Mouse (Mus musculus): Measurements from ENCODE around the gene Arid3b. TPM values are rescaled to one million over a fixed set of nuclear protein-coding genes. Genes with fewer than 3 reads are reported as not detected.

The Arid3b gene
- polyA plus RNA-seq, 1 experiment from 2014 or later: 7.0 TPM

DNA sequence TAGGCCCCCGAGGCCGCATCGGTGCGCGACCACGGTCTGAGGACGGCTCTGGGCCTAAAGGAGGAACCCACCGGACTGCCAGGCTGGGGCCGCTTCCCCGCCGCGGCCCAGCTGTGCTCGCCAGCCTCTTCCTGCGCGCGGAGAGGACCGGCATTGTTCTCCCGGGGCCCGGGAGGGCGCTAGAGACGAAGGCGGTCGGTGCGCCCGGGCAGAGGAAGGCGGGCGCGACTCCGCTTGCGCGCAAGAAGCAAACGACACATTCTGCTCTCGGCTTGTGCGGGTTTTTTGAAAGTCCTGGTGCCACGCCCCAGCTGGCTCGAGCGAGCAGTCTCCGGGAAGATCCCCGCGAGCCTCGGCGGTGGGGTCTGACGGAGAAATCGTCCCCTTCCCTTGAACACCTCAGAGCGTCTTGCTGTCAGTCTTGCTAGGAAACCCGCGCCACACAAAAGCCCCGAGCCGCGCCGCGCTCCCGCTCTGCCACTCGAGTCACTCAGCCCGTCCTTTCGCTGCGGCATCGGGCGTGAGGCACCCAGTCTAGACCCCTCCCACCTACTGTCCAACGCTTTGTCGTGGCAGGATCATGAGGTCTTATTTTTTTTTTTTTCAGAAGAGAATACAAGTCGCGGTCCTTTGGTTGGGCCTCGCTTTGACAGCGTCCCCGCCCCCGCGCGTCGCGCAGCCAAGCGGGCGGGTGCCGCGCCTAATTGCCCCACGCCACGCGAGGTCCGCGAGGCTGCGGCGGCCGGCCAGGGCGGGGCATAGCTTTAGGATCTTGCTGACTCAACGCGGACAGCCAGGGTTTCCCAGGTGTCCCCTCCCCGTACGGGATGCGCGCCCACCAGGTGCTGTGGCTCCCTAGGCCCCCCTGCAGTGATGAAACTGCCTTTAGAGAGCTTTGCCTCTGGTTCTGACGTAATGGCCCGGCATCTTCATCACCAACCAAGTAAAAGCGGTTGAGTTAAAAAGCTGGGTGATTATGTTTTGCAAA, 70.9 kb downstream of the Arid3b start, which contains the start of gene Clk3:
TSS of gene Clk3 (minus strand) at position 497 of the 988 bp plus-strand sequence.
- Histone ChIP-seq H3K4me2 (ENCODE audit: low read length) (peak within 1 kb of the TSS; percentile 91), H3K9me3 (replicated peaks; ENCODE audit: control insufficient read depth, low read length) (no peaks in the 10 kb centered on the region), H3K4me3 (ENCODE audit: low read depth, low read length) (peak within 1 kb of the TSS; percentile 94), H3K4me1 (ENCODE audit: control insufficient read depth, insufficient read depth, low read length) (peaks cover 29% of the 10 kb centered on the region), H3K36me3 (ENCODE audit: control insufficient read depth, insufficient read depth, low read length) (peaks cover 11% of the 10 kb centered on the region), H3K9ac (ENCODE audit: low read length) (peak within 1 kb of the TSS; percentile 98), H3K27ac (ENCODE audit: low read depth, low read length) (peak within 1 kb of the TSS; percentile 99), H3K27me3 (replicated peaks; ENCODE audit: control insufficient read depth, insufficient read depth, low read length) (no peaks in the 10 kb centered on the region)
- DNase-seq (ENCODE audit: low spot score): peak; percentile 81
- peak; percentile 50 for ATAC-seq
- under 1% methylated on average over 85 of the region's 93 CpGs for WGBS

- Histone ChIP-seq H3K4me3 (ENCODE audit: low read depth, low read length) (peak overlapping the region; percentile 94), H3K4me1 (ENCODE audit: control insufficient read depth, insufficient read depth, low read length) (peaks cover 29% of the 10 kb centered on the region), H3K27me3 (replicated peaks; ENCODE audit: control insufficient read depth, insufficient read depth, low read length) (no peaks in the 10 kb centered on the region), H3K36me3 (ENCODE audit: control insufficient read depth, insufficient read depth, low read length) (peaks cover 18% of the 10 kb centered on the region), H3K9ac (ENCODE audit: low read length) (peak overlapping the region; percentile 98), H3K9me3 (replicated peaks; ENCODE audit: control insufficient read depth, low read length) (no peaks in the 10 kb centered on the region), H3K27ac (ENCODE audit: low read depth, low read length) (peak overlapping the region; percentile 99), H3K4me2 (ENCODE audit: low read length) (peak overlapping the region; percentile 91)
- DNase-seq (ENCODE audit: low spot score): peak; percentile 94
- ATAC-seq: peak; percentile 93
- under 1% methylated on average over 44 of the region's 45 CpGs for WGBS
Observed at GRCm38 (mm10) chr9:57764974-57765363, 71.6 kb downstream of the Arid3b start.

- H3K9ac ChIP-seq (ENCODE audit: low read length): peak overlapping the region; percentile 98
- peak overlapping the region; percentile 91 for H3K4me2 ChIP-seq (ENCODE audit: low read length)
- no peaks in the 10 kb centered on the region for H3K9me3 ChIP-seq (replicated peaks; ENCODE audit: control insufficient read depth, low read length)
- DNase-seq (ENCODE audit: low spot score) (peak; percentile 77), ATAC-seq (peak; percentile 59)
- H3K36me3 ChIP-seq (ENCODE audit: control insufficient read depth, insufficient read depth, low read length): peaks cover 24% of the 10 kb centered on the region
- H3K27me3 ChIP-seq (replicated peaks; ENCODE audit: control insufficient read depth, insufficient read depth, low read length): no peaks in the 10 kb centered on the region
- H3K27ac ChIP-seq (ENCODE audit: low read depth, low read length): peak overlapping the region; percentile 99
- peak overlapping the region; percentile 94 for H3K4me3 ChIP-seq (ENCODE audit: low read depth, low read length)
- peaks cover 29% of the 10 kb centered on the region for H3K4me1 ChIP-seq (ENCODE audit: control insufficient read depth, insufficient read depth, low read length)
- WGBS: under 1% methylated on average over 56 of the region's 57 CpGs
Observed at GRCm38 (mm10) chr9:57764147-57764973, 72.2 kb downstream of the Arid3b start.

- Histone ChIP-seq H3K4me1 (ENCODE audit: control insufficient read depth, insufficient read depth, low read length) (peaks cover 29% of the 10 kb centered on the region), H3K27me3 (replicated peaks; ENCODE audit: control insufficient read depth, insufficient read depth, low read length) (no peaks in the 10 kb centered on the region), H3K4me2 (ENCODE audit: low read length) (peak overlapping the region; percentile 91), H3K27ac (ENCODE audit: low read depth, low read length) (no peak overlapping the region), H3K4me3 (ENCODE audit: low read depth, low read length) (no peak overlapping the region), H3K9ac (ENCODE audit: low read length) (no peak overlapping the region), H3K9me3 (replicated peaks; ENCODE audit: control insufficient read depth, low read length) (no peaks in the 10 kb centered on the region), H3K36me3 (ENCODE audit: control insufficient read depth, insufficient read depth, low read length) (peaks cover 42% of the 10 kb centered on the region)
- WGBS: 67% methylated on average over 6 of the region's 6 CpGs
- ATAC-seq: no peak
- peak; percentile 34 for DNase-seq (ENCODE audit: low spot score)
Observed at GRCm38 (mm10) chr9:57762563-57762991, 74.0 kb downstream of the Arid3b start.

GRCm38 (mm10) chr9:57761563-57762551, 74.7 kb downstream of the Arid3b start:
- no peak overlapping the region for H3K27ac ChIP-seq (ENCODE audit: low read depth, low read length)
- ATAC-seq (no peak), DNase-seq (ENCODE audit: low spot score) (no peak)
- 92% methylated on average over 13 of the region's 13 CpGs for WGBS
- peaks cover 29% of the 10 kb centered on the region for H3K4me1 ChIP-seq (ENCODE audit: control insufficient read depth, insufficient read depth, low read length)
- 0 out of 2 replicates have a peak overlapping the region, but pooled peaks have one; percentile 91 for H3K4me2 ChIP-seq (ENCODE audit: low read length)
- H3K9me3 ChIP-seq (replicated peaks; ENCODE audit: control insufficient read depth, low read length): no peaks in the 10 kb centered on the region
- peaks cover 49% of the 10 kb centered on the region for H3K36me3 ChIP-seq (ENCODE audit: control insufficient read depth, insufficient read depth, low read length)
- no peak overlapping the region for H3K4me3 ChIP-seq (ENCODE audit: low read depth, low read length)
- no peak overlapping the region for H3K9ac ChIP-seq (ENCODE audit: low read length)
- H3K27me3 ChIP-seq (replicated peaks; ENCODE audit: control insufficient read depth, insufficient read depth, low read length): no peaks in the 10 kb centered on the region

DNA sequence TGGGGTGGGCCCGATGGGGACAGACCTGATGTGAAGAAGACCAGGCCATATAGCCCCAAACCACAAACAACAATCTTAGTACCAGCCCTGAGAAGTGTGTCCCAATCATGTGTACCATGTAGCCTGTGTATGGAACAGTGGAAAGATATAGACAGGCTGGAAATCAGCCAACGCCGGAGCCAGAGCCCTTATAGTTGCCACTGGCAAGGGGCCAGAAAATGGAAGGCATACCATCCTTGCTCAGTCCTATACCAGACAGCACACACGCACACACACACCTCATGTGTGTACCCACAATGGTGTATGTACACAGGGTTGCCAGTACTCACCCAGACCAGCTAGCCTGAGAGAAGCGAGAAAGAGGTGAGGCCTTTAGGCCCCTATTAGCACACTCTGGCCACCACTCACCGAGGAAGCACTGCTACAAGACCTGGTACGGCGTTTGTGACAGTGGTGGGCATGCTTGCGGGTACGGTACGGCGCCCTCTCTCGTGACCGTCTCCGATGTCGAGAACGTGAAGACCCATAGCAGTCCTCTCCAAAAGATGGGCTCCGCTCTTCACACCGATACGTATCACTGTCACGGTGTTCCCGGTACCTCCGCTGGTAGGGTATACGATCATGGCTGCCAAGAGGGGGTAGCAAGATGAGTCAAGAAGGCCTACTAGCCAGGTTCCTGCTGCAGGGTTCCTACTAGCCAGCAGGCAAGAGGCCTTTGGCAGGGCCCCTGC, 76.0 kb downstream of the Arid3b start:
- H3K27ac ChIP-seq (ENCODE audit: low read depth, low read length): no peak overlapping the region
- H3K9ac ChIP-seq (ENCODE audit: low read length): no peak overlapping the region
- no peak overlapping the region for H3K4me3 ChIP-seq (ENCODE audit: low read depth, low read length)
- ATAC-seq (no peak), DNase-seq (ENCODE audit: low spot score) (no peak)
- H3K4me1 ChIP-seq (ENCODE audit: control insufficient read depth, insufficient read depth, low read length): peaks cover 22% of the 10 kb centered on the region
- peaks cover 59% of the 10 kb centered on the region for H3K36me3 ChIP-seq (ENCODE audit: control insufficient read depth, insufficient read depth, low read length)
- H3K27me3 ChIP-seq (replicated peaks; ENCODE audit: control insufficient read depth, insufficient read depth, low read length): no peaks in the 10 kb centered on the region
- H3K4me2 ChIP-seq (ENCODE audit: low read length): no peak overlapping the region
- WGBS: 93% methylated on average over 24 of the region's 24 CpGs
- H3K9me3 ChIP-seq (replicated peaks; ENCODE audit: control insufficient read depth, low read length): no peaks in the 10 kb centered on the region

- peaks cover 72% of the 10 kb centered on the region for H3K36me3 ChIP-seq (ENCODE audit: control insufficient read depth, insufficient read depth, low read length)
- no peak overlapping the region for H3K4me3 ChIP-seq (ENCODE audit: low read depth, low read length)
- DNase-seq (ENCODE audit: low spot score): peak; percentile 55
- no peak overlapping the region for H3K4me2 ChIP-seq (ENCODE audit: low read length)
- no peak overlapping the region for H3K27ac ChIP-seq (ENCODE audit: low read depth, low read length)
- no peak for ATAC-seq
- peaks cover 22% of the 10 kb centered on the region for H3K4me1 ChIP-seq (ENCODE audit: control insufficient read depth, insufficient read depth, low read length)
- no peak overlapping the region for H3K9ac ChIP-seq (ENCODE audit: low read length)
- no peaks in the 10 kb centered on the region for H3K9me3 ChIP-seq (replicated peaks; ENCODE audit: control insufficient read depth, low read length)
- H3K27me3 ChIP-seq (replicated peaks; ENCODE audit: control insufficient read depth, insufficient read depth, low read length): no peaks in the 10 kb centered on the region
- WGBS: 27% methylated on average over 6 of the region's 6 CpGs
Observed at GRCm38 (mm10) chr9:57759289-57759688, 77.3 kb downstream of the Arid3b start.

Measured in forebrain, embryonic 14.5 days (tissue).